Mouse (Mus musculus): ENCODE data around the gene Rhou.

DNA sequence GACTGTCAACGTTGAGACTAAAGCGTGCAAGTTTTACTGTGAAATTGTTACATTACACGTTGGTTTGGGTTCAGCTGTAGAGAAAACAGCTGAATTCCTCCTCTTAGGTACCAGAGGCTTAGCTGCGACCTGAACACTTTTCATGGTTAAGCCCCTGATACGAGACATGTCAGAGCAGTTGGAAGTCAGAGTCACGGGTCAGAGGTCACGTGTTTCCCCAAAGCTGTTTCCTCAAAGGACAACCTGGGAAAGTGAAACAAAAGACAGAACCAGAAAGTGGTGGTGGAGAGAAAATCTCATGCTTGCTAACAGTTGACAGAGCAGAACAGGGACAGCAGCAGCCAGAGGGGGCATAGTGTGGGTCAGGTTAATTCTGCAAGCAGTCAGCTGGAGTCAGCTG is 17.7 kb downstream of the Rhou start:
- no peak for TF ChIP-seq CTCF (IDR thresholded peaks at IDR 0.05; ENCODE audit: low read depth)
- TF ChIP-seq EP300 (optimal IDR thresholded peaks at IDR 0.05) = no peak

All from stomach, postnatal 0 days (tissue).